Mouse (Mus musculus): ENCODE measurements around the gene Srrm2. TPM values are rescaled to one million over a fixed set of nuclear protein-coding genes. Genes with fewer than 3 reads are reported as not detected.
A peak's percentile ranks its signal among the peaks of the same experiment; 100 is the strongest.

The Srrm2 gene
- polyA plus RNA-seq, 1 experiment, result 58.2 TPM

GRCm38 (mm10) chr17:23748631-23749391 is 41.5 kb upstream of the Srrm2 start:
- Histone ChIP-seq H3K4me2 (ENCODE audit: low read depth) (peak overlapping the region; percentile 74), H3K4me3 (no peak overlapping the region), H3K79me2 (ENCODE audit: control insufficient read depth, insufficient read depth) (no peaks in the 10 kb centered on the region), H3K27me3 (ENCODE audit: control insufficient read depth, insufficient read depth, insufficient read length) (peaks cover 17% of the 10 kb centered on the region), H3ac (ENCODE audit: control insufficient read depth, insufficient read length) (no peak overlapping the region), H3K36me3 (ENCODE audit: control insufficient read depth, insufficient read depth) (no peaks in the 10 kb centered on the region)
- TF ChIP-seq POLR2A (IDR thresholded peaks at IDR 0.05; ENCODE audit: insufficient read length, low read depth), result no peak
- TF ChIP-seq SRF (IDR thresholded peaks at IDR 0.05; ENCODE audit: control insufficient read depth, insufficient read length, low read depth), result no peak

GRCm38 (mm10) chr17:23749400-23750191 is 40.7 kb upstream of the Srrm2 start:
- Histone ChIP-seq H3K79me2 (ENCODE audit: control insufficient read depth, insufficient read depth) (no peaks in the 10 kb centered on the region), H3K4me2 (ENCODE audit: low read depth) (peak overlapping the region; percentile 74), H3K36me3 (ENCODE audit: control insufficient read depth, insufficient read depth) (no peaks in the 10 kb centered on the region), H3K27me3 (ENCODE audit: control insufficient read depth, insufficient read depth, insufficient read length) (peaks cover 13% of the 10 kb centered on the region), H3K4me3 (no peak overlapping the region), H3ac (ENCODE audit: control insufficient read depth, insufficient read length) (no peak overlapping the region)
- no peak for TF ChIP-seq POLR2AphosphoS2 (IDR thresholded peaks at IDR 0.05; ENCODE audit: insufficient read length, low read depth)
- TF ChIP-seq TCF3 (IDR thresholded peaks at IDR 0.05; ENCODE audit: insufficient read length, low read depth), result no peak
- no peak for TF ChIP-seq SRF (IDR thresholded peaks at IDR 0.05; ENCODE audit: control insufficient read depth, insufficient read length, low read depth)
- no peak for TF ChIP-seq MYOD1 (IDR thresholded peaks at IDR 0.05; ENCODE audit: control insufficient read depth in 1 of 3, insufficient read length in 2 of 3, low read depth in 2 of 3)
- TF ChIP-seq E2F4 (IDR thresholded peaks at IDR 0.05; ENCODE audit: insufficient read depth), result no peak
- TF ChIP-seq POLR2A (IDR thresholded peaks at IDR 0.05; ENCODE audit: insufficient read length, low read depth), result no peak
- no peak for TF ChIP-seq CEBPB (IDR thresholded peaks at IDR 0.05; ENCODE audit: insufficient read depth, poor library complexity, severe bottlenecking)
- TF ChIP-seq TCF12 (IDR thresholded peaks at IDR 0.05; ENCODE audit: insufficient read depth, poor library complexity, severe bottlenecking), result no peak
- TF ChIP-seq MAX (IDR thresholded peaks at IDR 0.05; ENCODE audit: low read depth), result no peak
- TF ChIP-seq REST (IDR thresholded peaks at IDR 0.05; ENCODE audit: insufficient read depth, insufficient read length), result no peak

- Histone ChIP-seq H3K36me3 (ENCODE audit: control insufficient read depth, insufficient read depth) (peaks cover 8% of the 10 kb centered on the region), H3K4me2 (ENCODE audit: low read depth) (no peak overlapping the region), H3K27me3 (ENCODE audit: control insufficient read depth, insufficient read depth, insufficient read length) (no peaks in the 10 kb centered on the region), H3K79me2 (ENCODE audit: control insufficient read depth, insufficient read depth) (no peaks in the 10 kb centered on the region), H3ac (ENCODE audit: control insufficient read depth, insufficient read length) (no peak overlapping the region), H3K4me3 (no peak overlapping the region)
- TF ChIP-seq CEBPB (IDR thresholded peaks at IDR 0.05; ENCODE audit: insufficient read depth, poor library complexity, severe bottlenecking) (no peak), POLR2A (IDR thresholded peaks at IDR 0.05; ENCODE audit: insufficient read length, low read depth) (no peak), TCF12 (IDR thresholded peaks at IDR 0.05; ENCODE audit: insufficient read depth, poor library complexity, severe bottlenecking) (no peak), REST (IDR thresholded peaks at IDR 0.05; ENCODE audit: insufficient read depth, insufficient read length) (no peak), SRF (IDR thresholded peaks at IDR 0.05; ENCODE audit: control insufficient read depth, insufficient read length, low read depth) (no peak), USF1 (IDR thresholded peaks at IDR 0.05; ENCODE audit: low read depth) (no peak), MYOD1 (IDR thresholded peaks at IDR 0.05; ENCODE audit: control insufficient read depth in 1 of 3, insufficient read length in 2 of 3, low read depth in 2 of 3) (no peak), E2F4 (IDR thresholded peaks at IDR 0.05; ENCODE audit: insufficient read depth) (no peak)
Observed at GRCm38 (mm10) chr17:23755689-23756088, 34.6 kb upstream of the Srrm2 start.

GRCm38 (mm10) chr17:23757581-23757980 is 32.8 kb upstream of the Srrm2 start:
- Histone ChIP-seq H3K4me2 (ENCODE audit: low read depth) (no peak overlapping the region), H3K4me3 (no peak overlapping the region), H3K36me3 (ENCODE audit: control insufficient read depth, insufficient read depth) (peaks cover 12% of the 10 kb centered on the region), H3ac (ENCODE audit: control insufficient read depth, insufficient read length) (no peak overlapping the region), H3K79me2 (ENCODE audit: control insufficient read depth, insufficient read depth) (no peaks in the 10 kb centered on the region), H3K27me3 (ENCODE audit: control insufficient read depth, insufficient read depth, insufficient read length) (no peaks in the 10 kb centered on the region)
- TF ChIP-seq MYOD1 (IDR thresholded peaks at IDR 0.05; ENCODE audit: control insufficient read depth in 1 of 3, insufficient read length in 2 of 3, low read depth in 2 of 3), result no peak
- no peak for TF ChIP-seq POLR2AphosphoS2 (IDR thresholded peaks at IDR 0.05; ENCODE audit: insufficient read length, low read depth)
- TF ChIP-seq SRF (IDR thresholded peaks at IDR 0.05; ENCODE audit: control insufficient read depth, insufficient read length, low read depth), result no peak
- no peak for TF ChIP-seq CEBPB (IDR thresholded peaks at IDR 0.05; ENCODE audit: insufficient read depth, poor library complexity, severe bottlenecking)
- TF ChIP-seq MAX (IDR thresholded peaks at IDR 0.05; ENCODE audit: low read depth), result no peak
- TF ChIP-seq TCF12 (IDR thresholded peaks at IDR 0.05; ENCODE audit: insufficient read depth, poor library complexity, severe bottlenecking), result no peak
- TF ChIP-seq E2F4 (IDR thresholded peaks at IDR 0.05; ENCODE audit: insufficient read depth), result no peak
- TF ChIP-seq REST (IDR thresholded peaks at IDR 0.05; ENCODE audit: insufficient read depth, insufficient read length), result no peak
- TF ChIP-seq POLR2A (IDR thresholded peaks at IDR 0.05; ENCODE audit: insufficient read length, low read depth), result no peak

GRCm38 (mm10) chr17:23758801-23759200 is 31.5 kb upstream of the Srrm2 start:
- H3K4me3 ChIP-seq, result no peak overlapping the region
- TF ChIP-seq MYOG (IDR thresholded peaks at IDR 0.05; ENCODE audit: control insufficient read depth in 1 of 3, insufficient read depth in 1 of 3, insufficient read length in 2 of 3, low read depth in 2 of 3), result no peak
- TF ChIP-seq POLR2AphosphoS2 (IDR thresholded peaks at IDR 0.05; ENCODE audit: insufficient read length, low read depth), result no peak
- TF ChIP-seq REST (IDR thresholded peaks at IDR 0.05; ENCODE audit: insufficient read depth, insufficient read length), result no peak
- TF ChIP-seq TCF3 (IDR thresholded peaks at IDR 0.05; ENCODE audit: insufficient read length, low read depth), result no peak
- no peak for TF ChIP-seq E2F4 (IDR thresholded peaks at IDR 0.05; ENCODE audit: insufficient read depth)
- no peak for TF ChIP-seq USF1 (IDR thresholded peaks at IDR 0.05; ENCODE audit: low read depth)
- TF ChIP-seq TCF12 (IDR thresholded peaks at IDR 0.05; ENCODE audit: insufficient read depth, poor library complexity, severe bottlenecking), result no peak
- H3K79me2 ChIP-seq (ENCODE audit: control insufficient read depth, insufficient read depth), result no peaks in the 10 kb centered on the region
- peaks cover 12% of the 10 kb centered on the region for H3K36me3 ChIP-seq (ENCODE audit: control insufficient read depth, insufficient read depth)
- H3K27me3 ChIP-seq (ENCODE audit: control insufficient read depth, insufficient read depth, insufficient read length), result no peaks in the 10 kb centered on the region
- no peak overlapping the region for H3ac ChIP-seq (ENCODE audit: control insufficient read depth, insufficient read length)
- no peak overlapping the region for H3K4me2 ChIP-seq (ENCODE audit: low read depth)

All from myocyte (in vitro differentiated cells).